Mouse (Mus musculus): ENCODE data around the gene Bicdl2. TPM values are rescaled to one million over a fixed set of nuclear protein-coding genes. Genes with fewer than 3 reads are reported as not detected.

Gene Bicdl2
- 0.84 and 1.0 TPM in 2 replicates for polyA plus RNA-seq (2014; fragmentation: Nextera tagmentation; extraction: Ambion mirVana)

DNA sequence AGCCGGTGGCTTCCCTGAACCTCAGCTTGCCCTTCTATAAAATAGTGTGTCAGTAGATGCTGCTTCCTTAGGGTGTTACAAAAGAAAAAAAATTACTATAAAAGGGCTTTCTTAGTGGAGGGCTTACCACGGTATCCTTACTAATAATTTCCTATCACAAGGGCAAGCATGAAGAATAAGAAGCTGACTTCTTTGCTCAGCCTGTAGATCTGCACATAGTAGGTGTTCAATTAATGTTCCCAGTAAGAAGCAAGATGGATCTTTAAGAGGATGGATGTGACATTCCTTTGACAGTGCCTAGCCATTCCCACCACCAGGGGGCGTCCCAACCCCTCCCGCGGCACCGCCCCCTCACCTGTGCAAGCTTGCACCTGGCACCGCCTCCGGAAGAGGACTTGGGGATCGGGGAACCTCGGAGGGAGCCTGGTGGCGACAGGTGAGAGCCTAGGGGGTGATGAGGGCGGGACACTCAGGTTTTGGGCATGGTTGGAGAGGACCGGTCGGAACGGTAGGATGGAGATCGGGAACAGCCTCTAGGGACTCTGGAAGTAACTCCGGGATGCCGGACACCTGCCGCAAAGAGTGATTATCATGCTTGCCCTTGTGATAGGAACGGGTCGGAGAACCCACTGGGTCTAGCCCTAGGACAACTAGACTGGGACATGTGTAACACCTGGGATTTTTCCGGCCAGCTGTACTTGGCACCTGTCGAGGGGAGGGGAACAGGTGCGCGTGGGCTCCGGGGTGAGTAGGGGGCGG is at the start of gene Bicdl2:
Gene Bicdl2, plus strand, starts transcription at position 390 of the 759 bp plus-strand sequence.
- DNase-seq (ENCODE audit: low spot score) (peak; percentile 27), ATAC-seq (replicated peaks; ENCODE audit: insufficient number of reproducible peaks, low FRiP score, low TSS enrichment, low read depth) (no peak; the same call in 1 of the 2 replicates)
- H3K9ac ChIP-seq (replicated peaks; ENCODE audit: low read length) = no peak within 1 kb of the TSS
- H3K4me3 ChIP-seq (ENCODE audit: low read depth, low read length) = peak within 1 kb of the TSS; percentile 14; the same call in 1 of the 2 replicates
- no peaks in the 10 kb centered on the region for H3K4me1 ChIP-seq (ENCODE audit: control insufficient read depth, insufficient read depth, low read length)
- H3K27me3 ChIP-seq (ENCODE audit: control insufficient read depth, insufficient read depth, low read length) = peaks cover 20% of the 10 kb centered on the region
- no peaks in the 10 kb centered on the region for H3K36me3 ChIP-seq (replicated peaks; ENCODE audit: control insufficient read depth, insufficient read depth, low read depth, low read length)
- H3K27ac ChIP-seq (replicated peaks; ENCODE audit: low read depth, low read length) = no peak within 1 kb of the TSS
- WGBS = 4% methylated on average over 27 of the region's 27 CpGs
- no peaks in the 10 kb centered on the region for H3K9me3 ChIP-seq (replicated peaks; ENCODE audit: control insufficient read depth, low read length)
- peak within 1 kb of the TSS; percentile 21 for H3K4me2 ChIP-seq (ENCODE audit: low read depth, low read length)

DNA sequence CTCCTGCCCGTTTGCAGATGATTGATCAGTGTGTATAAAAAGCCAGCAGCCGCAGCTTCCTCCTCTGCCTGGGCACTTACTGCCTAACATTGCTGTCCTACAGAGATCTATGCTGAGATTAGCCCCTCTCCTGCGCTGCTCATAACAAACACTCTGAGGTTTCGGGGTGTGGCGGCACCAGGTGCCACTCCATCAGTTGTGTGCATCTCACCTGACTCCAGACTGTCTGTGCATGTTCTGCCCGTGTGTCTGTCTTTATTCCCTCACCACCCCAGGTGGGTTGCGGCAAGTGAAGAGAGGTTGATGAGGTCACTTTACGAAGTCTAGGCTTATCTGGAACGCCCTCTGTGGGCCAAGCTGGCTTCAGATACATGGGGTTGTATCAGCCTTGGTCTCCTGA is 43.2 kb upstream of the Bicdl2 start:
- Histone ChIP-seq H3K9me3 (replicated peaks; ENCODE audit: control insufficient read depth, low read length) (no peaks in the 10 kb centered on the region), H3K4me1 (ENCODE audit: control insufficient read depth, insufficient read depth, low read length) (no peaks in the 10 kb centered on the region), H3K4me3 (ENCODE audit: low read depth, low read length) (no peak overlapping the region), H3K36me3 (replicated peaks; ENCODE audit: control insufficient read depth, insufficient read depth, low read depth, low read length) (no peaks in the 10 kb centered on the region), H3K27me3 (ENCODE audit: control insufficient read depth, insufficient read depth, low read length) (no peaks in the 10 kb centered on the region), H3K4me2 (ENCODE audit: low read depth, low read length) (no peak overlapping the region), H3K27ac (replicated peaks; ENCODE audit: low read depth, low read length) (no peak overlapping the region), H3K9ac (replicated peaks; ENCODE audit: low read length) (no peak overlapping the region)
- DNase-seq (ENCODE audit: low spot score) (no peak), ATAC-seq (replicated peaks; ENCODE audit: insufficient number of reproducible peaks, low FRiP score, low TSS enrichment, low read depth) (no peak)
- 69% methylated on average over 9 of the region's 9 CpGs for WGBS

DNA sequence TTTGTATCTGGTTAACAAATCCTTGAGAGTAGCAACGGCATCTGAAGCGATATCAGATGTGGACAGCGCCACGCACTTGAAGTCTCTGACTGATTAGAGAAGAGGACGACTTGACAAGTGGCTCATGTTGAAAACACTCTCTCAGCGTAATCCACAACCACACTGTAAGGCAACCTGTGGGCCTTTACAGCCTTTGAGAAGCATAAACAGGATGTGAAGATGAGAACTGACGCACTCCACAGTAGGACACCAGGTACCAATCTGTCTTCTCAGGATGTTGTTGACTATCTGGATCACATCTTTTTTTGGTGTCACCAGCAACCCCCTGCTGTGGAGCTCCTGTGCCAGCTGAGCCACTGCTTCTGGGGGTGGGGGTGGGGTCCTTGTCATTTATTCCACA is 40.0 kb upstream of the Bicdl2 start:
- H3K4me2 ChIP-seq (ENCODE audit: low read depth, low read length) = no peak overlapping the region
- no peak for ATAC-seq (replicated peaks; ENCODE audit: insufficient number of reproducible peaks, low FRiP score, low TSS enrichment, low read depth)
- 81% methylated on average over 7 of the region's 7 CpGs for WGBS

GRCm38 (mm10) chr17:23627813-23628212 is 32.5 kb upstream of the Bicdl2 start:
- no peaks in the 10 kb centered on the region for H3K27me3 ChIP-seq (ENCODE audit: control insufficient read depth, insufficient read depth, low read length)

More for the DNA sequence above, 40.0 kb upstream of the Bicdl2 start:
- no peaks in the 10 kb centered on the region for H3K27me3 ChIP-seq (ENCODE audit: control insufficient read depth, insufficient read depth, low read length)
- no peaks in the 10 kb centered on the region for H3K9me3 ChIP-seq (replicated peaks; ENCODE audit: control insufficient read depth, low read length)
- no peak overlapping the region for H3K4me3 ChIP-seq (ENCODE audit: low read depth, low read length)
- no peaks in the 10 kb centered on the region for H3K4me1 ChIP-seq (ENCODE audit: control insufficient read depth, insufficient read depth, low read length)
- no peak overlapping the region for H3K9ac ChIP-seq (replicated peaks; ENCODE audit: low read length)
- H3K27ac ChIP-seq (replicated peaks; ENCODE audit: low read depth, low read length) = no peak overlapping the region
- DNase-seq (ENCODE audit: low spot score) = no peak
- H3K36me3 ChIP-seq (replicated peaks; ENCODE audit: control insufficient read depth, insufficient read depth, low read depth, low read length) = no peaks in the 10 kb centered on the region

DNA sequence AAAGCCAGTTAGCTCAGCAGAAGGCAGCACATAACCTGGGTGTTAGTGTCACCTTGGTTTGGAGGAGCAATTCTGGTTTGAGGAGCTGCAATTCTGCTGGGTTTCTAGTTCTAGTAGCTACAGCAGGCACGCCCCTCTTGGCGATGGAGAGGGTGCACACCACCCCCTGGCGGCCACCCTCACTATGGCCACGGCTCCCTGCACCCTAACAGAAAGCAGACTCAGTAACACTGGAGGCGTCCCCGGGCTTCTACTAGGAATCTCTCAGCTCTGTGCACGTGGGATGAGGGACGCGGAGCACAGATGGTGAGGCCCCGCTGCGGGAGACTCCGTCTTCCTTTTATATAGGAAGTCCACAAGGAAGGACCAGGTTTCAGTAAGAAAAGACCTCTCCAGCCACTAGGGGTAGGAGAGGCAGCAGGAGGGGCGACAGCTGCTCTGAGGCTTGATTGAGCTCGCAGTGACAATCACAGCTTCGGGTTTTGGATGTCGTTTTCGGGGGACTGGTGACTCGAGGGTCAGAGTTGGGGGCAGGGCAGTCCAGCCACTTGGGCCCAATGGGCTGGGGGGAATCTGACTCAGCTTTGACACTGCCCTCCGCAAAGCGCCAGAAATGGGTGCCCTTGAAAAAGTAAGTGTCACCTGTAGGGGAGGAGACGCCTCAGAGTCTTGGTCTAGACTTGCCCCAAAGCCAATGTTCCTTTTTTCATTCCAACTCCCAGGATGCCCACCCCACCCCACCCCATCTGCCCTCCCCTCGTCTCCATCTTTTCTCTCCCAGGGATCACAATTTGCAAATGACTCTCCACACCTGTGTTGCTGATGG is 29.9 kb upstream of the Bicdl2 start:
- Histone ChIP-seq H3K4me2 (ENCODE audit: low read depth, low read length) (peak overlapping the region; percentile 32), H3K27ac (replicated peaks; ENCODE audit: low read depth, low read length) (no peak overlapping the region), H3K4me1 (ENCODE audit: control insufficient read depth, insufficient read depth, low read length) (no peaks in the 10 kb centered on the region), H3K9me3 (replicated peaks; ENCODE audit: control insufficient read depth, low read length) (no peaks in the 10 kb centered on the region), H3K4me3 (ENCODE audit: low read depth, low read length) (no peak overlapping the region), H3K27me3 (ENCODE audit: control insufficient read depth, insufficient read depth, low read length) (no peaks in the 10 kb centered on the region), H3K36me3 (replicated peaks; ENCODE audit: control insufficient read depth, insufficient read depth, low read depth, low read length) (no peaks in the 10 kb centered on the region), H3K9ac (replicated peaks; ENCODE audit: low read length) (peak overlapping the region; percentile 39)
- 13% methylated on average over 22 of the region's 22 CpGs for WGBS
- DNase-seq (ENCODE audit: low spot score) (peak; percentile 80), ATAC-seq (replicated peaks; ENCODE audit: insufficient number of reproducible peaks, low FRiP score, low TSS enrichment, low read depth) (peak; percentile 80)

More at GRCm38 (mm10) chr17:23627813-23628212, 32.5 kb upstream of the Bicdl2 start:
- no peak overlapping the region for H3K4me3 ChIP-seq (ENCODE audit: low read depth, low read length)
- no peak overlapping the region for H3K9ac ChIP-seq (replicated peaks; ENCODE audit: low read length)
- no peaks in the 10 kb centered on the region for H3K9me3 ChIP-seq (replicated peaks; ENCODE audit: control insufficient read depth, low read length)
- no peaks in the 10 kb centered on the region for H3K36me3 ChIP-seq (replicated peaks; ENCODE audit: control insufficient read depth, insufficient read depth, low read depth, low read length)
- H3K4me1 ChIP-seq (ENCODE audit: control insufficient read depth, insufficient read depth, low read length) = no peaks in the 10 kb centered on the region
- ATAC-seq (replicated peaks; ENCODE audit: insufficient number of reproducible peaks, low FRiP score, low TSS enrichment, low read depth) = no peak
- DNase-seq (ENCODE audit: low spot score) = no peak
- no peak overlapping the region for H3K27ac ChIP-seq (replicated peaks; ENCODE audit: low read depth, low read length)
- H3K4me2 ChIP-seq (ENCODE audit: low read depth, low read length) = no peak overlapping the region
- 39% methylated on average over 7 of the region's 7 CpGs for WGBS

DNA sequence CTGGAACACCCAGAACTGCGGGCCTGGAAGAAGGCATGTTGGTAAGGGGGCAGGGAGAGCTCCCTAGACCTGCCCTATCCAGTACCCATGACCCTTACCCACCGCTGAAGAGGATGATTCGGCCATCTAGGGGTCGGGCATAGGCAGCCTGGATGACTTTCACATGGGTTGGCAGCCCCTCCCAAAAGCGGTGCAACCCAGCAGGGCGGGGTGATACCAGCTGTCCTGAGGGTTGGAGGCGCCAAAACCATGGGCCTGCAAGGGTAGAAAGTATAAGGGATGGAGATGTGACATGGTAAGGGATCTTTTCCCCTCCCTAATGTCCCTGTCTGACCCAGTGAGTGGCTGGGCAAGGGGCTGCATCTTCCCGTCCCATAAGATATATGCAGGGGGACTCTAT is 29.1 kb upstream of the Bicdl2 start:
- Histone ChIP-seq H3K4me3 (ENCODE audit: low read depth, low read length) (no peak overlapping the region), H3K4me2 (ENCODE audit: low read depth, low read length) (no peak overlapping the region), H3K9ac (replicated peaks; ENCODE audit: low read length) (no peak overlapping the region), H3K27ac (replicated peaks; ENCODE audit: low read depth, low read length) (no peak overlapping the region), H3K9me3 (replicated peaks; ENCODE audit: control insufficient read depth, low read length) (no peaks in the 10 kb centered on the region), H3K36me3 (replicated peaks; ENCODE audit: control insufficient read depth, insufficient read depth, low read depth, low read length) (no peaks in the 10 kb centered on the region), H3K4me1 (ENCODE audit: control insufficient read depth, insufficient read depth, low read length) (no peaks in the 10 kb centered on the region), H3K27me3 (ENCODE audit: control insufficient read depth, insufficient read depth, low read length) (no peaks in the 10 kb centered on the region)
- DNase-seq (ENCODE audit: low spot score) (no peak), ATAC-seq (replicated peaks; ENCODE audit: insufficient number of reproducible peaks, low FRiP score, low TSS enrichment, low read depth) (no peak)
- 83% methylated on average over 8 of the region's 8 CpGs for WGBS

DNA sequence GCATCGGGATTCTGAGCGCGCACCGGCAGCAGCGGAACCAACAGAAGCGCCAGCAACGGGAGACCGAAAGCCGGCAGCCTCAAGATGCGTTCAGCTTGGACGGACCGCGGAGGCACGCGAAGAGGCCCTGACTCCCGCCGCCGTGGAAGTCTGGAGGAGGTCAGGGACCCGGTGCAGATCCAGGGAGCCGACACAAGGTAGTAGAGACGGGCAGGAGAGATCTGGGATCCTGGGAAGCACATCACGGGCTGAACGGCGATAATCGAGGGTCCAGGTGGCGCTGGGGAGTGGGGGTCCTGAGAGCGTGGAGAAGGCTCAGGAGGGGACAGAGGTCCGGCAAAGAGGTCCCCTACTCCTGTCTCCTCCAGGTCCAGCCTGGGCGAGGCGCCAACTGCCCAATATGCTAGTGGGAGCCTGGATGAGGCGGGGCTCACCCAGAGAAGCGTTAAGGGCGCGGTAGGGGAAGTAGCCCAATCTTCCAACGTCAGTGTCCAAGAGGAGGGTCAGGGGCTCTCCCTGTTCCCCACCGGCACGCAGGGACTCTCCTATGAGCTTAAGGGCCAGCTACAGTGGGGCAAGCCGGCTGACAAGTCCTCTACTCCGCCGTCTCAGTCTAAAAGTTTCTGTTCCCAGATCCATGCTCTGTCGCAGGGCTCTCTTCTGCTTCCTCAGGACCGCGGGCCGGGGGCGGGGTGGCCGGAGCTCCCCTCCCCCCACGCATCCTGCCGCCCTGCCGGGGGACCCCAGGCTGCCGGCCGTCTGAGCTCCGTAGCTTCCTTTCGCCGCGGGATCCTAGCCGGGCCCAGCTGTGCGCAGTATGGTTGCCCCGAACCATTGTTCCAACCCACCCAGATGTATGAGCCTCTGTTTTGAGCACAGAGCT is 15.5 kb upstream of the Bicdl2 start, which contains the start of gene Mmp25:
Gene Mmp25, minus strand, starts transcription at position 665 of the 883 bp plus-strand sequence.
- ATAC-seq (replicated peaks; ENCODE audit: insufficient number of reproducible peaks, low FRiP score, low TSS enrichment, low read depth) (0 out of 2 replicates have a peak, but pooled peaks have one; percentile 49), DNase-seq (ENCODE audit: low spot score) (peak; percentile 32)
- WGBS = under 1% methylated on average over 58 of the region's 58 CpGs
- H3K36me3 ChIP-seq (replicated peaks; ENCODE audit: control insufficient read depth, insufficient read depth, low read depth, low read length) = no peaks in the 10 kb centered on the region
- H3K4me3 ChIP-seq (ENCODE audit: low read depth, low read length) = peak within 1 kb of the TSS; percentile 40
- peak within 1 kb of the TSS; percentile 76 for H3K4me2 ChIP-seq (ENCODE audit: low read depth, low read length)
- H3K27ac ChIP-seq (replicated peaks; ENCODE audit: low read depth, low read length) = no peak within 1 kb of the TSS
- no peaks in the 10 kb centered on the region for H3K9me3 ChIP-seq (replicated peaks; ENCODE audit: control insufficient read depth, low read length)
- peaks cover 16% of the 10 kb centered on the region for H3K27me3 ChIP-seq (ENCODE audit: control insufficient read depth, insufficient read depth, low read length)
- H3K9ac ChIP-seq (replicated peaks; ENCODE audit: low read length) = peak within 1 kb of the TSS; percentile 46
- no peaks in the 10 kb centered on the region; the same call in 1 of the 2 replicates for H3K4me1 ChIP-seq (ENCODE audit: control insufficient read depth, insufficient read depth, low read length)

All from embryonic facial prominence, embryonic 11.5 days (tissue).